Mouse (Mus musculus) spleen, postnatal 10 days (tissue): ENCODE measurements around the gene Plekhd1.

ENCODE experiments used
- DNase-seq, 2 experiments: peaks; one replicate each; pipeline ENCODE4 v3.0.0; 2021 to 2022; ENCODE audit warnings: low spot score in 2 of 2

Plekhd1 gene

DNA sequence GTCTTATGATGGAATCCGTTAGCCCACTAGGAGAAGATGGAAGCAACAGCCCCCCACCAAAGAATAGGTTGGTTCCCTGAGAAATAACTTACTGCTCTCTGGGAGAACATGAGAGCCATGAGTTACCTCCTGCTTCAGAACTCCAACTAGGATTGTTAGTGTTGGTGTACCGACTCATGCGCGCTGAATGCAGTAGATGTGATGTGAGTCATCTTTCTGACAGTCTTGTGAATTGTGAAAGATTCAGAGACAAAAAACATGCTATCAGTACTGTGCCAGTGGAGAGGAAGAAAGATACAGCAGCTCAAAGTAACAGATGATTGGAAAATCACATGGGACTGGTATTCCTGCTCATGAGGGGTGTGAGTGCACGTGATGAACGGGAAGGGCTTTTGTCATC lies 59.2 kb downstream of the Plekhd1 start:
- no peak for DNase-seq

DNA sequence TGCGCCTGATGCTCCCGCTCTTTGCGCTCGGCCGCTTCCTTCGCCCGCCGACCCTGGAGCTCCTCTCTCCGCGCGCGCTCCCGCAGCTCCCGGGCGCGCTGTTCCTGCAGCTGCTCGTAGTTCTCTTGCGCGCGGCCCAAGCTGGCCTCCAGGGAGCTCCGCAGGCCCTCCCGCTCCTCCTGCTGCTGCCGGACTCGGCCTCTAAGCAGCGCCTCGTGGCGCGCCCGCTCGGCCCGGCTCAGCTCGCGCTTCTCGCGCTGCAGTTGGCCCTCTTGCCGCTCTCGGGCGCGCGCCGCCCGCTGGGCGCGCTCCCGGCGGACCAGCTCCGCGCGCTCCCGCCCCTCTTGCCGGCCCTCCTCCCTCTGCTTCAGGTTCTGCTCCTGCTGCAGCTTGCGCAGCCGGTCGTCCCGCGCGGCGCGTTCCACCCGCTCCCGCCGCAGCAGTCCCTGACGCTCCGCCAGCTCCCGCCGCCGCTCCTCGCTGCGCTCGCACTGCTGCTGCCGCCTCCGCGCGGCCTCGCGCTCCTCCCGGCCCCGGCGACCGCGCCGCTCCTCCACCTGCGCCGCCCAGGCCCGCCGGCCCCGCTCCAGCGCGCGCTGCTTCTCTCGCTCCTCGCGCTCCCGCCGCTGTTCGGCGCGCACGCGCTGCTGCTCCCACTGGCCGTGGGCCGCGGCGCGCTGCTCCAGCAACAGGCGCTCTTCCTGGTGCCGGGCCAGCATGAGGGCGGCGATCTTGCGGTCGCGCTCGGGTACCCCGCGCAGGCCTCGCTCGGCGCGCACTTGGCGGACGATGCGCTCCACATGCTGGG lies 65.6 kb downstream of the Plekhd1 start:
- peak; percentile 20 to 32 for DNase-seq

DNA sequence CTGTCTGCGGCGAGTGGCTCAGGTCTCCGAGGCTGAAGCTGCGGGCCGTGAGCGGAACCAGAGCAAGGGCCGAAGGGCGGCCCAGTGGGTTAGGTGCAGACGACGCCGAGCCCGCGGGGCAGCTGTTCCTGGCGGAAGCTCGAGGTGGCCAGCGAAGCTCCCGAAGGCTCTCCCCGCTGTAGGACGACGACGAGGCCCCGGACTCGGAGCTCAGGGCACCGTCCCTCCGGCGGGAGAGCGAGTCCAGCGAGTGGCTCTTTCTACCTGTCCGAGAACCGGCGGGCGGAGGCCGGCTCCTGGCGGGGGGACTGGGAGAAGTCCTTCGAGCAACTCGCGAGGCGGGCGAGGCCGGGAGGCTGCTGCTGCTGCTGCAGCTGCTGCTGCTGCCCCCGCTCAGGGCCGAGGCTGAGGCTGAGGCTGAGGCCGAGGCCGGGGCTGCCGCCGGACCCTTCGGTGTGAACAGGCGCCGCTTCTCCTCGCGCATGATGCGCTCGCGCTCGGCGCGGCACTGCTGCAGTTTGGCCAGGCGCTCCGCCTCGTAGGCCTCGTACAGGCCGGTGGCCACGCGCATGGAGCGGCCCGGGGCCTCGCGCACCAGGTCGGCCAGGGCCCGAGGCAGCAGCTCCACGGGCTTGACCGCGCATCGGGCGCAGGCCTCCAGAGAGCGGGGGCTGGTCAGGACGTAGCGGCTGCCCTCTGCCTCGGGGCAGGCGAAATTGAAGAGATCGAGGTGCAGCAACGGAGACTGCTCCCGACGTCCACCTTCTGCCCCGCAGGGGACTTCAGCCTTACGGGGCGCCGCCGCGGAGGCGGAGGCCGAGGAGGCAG lies 66.4 kb downstream of the Plekhd1 start:
- DNase-seq: peak; percentile 29 to 37

DNA sequence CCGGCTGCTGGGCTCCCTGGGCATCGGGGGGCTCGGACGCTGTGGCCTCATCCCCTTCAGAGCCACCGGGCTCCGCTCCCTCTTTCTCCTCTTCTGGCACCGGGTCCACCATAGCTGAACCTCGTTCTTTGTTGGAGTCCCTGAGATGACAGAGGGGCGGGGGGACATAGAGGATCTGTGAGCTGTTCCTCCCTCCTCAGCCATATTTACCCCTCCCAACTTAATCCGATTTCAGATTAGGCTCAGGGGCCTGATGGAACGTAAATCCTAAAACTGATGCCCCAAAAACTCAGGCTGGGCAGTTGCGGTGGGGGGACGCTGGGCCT lies 67.0 kb downstream of the Plekhd1 start:
- DNase-seq: no peak

DNA sequence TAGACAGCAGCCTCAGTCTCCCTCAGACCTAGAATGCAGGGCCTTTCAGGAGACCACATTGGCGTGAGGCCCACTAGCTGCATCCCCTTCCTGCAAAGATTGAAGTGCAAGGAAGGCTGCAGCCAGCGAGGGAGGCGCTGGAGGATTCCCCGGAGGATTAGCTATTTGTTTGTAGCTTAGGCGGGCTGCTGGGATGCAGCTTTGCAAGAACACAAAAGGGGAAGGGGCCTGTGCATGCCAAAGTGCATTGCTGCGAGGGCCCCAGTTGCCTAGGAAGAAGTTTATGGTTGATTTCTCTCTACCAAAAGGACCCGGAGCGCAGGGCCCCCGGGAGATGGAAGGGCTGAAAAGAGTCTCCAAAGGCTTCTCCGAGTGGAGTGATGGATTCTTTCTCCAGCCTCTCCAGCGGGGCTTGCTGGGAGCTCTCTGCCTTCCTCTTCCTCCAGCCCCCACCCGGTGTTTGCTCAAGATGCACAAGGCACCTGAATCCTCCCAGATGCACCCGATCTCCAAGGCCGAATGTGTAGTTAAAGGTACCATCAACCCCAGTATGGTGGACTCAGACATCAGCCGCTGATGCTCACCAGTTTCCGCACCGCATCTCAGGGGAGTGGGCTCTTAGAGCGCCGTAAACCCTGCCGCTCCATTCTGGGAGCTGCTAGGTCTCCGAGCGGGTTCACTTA lies 67.5 kb downstream of the Plekhd1 start:
- no peak for DNase-seq

DNA sequence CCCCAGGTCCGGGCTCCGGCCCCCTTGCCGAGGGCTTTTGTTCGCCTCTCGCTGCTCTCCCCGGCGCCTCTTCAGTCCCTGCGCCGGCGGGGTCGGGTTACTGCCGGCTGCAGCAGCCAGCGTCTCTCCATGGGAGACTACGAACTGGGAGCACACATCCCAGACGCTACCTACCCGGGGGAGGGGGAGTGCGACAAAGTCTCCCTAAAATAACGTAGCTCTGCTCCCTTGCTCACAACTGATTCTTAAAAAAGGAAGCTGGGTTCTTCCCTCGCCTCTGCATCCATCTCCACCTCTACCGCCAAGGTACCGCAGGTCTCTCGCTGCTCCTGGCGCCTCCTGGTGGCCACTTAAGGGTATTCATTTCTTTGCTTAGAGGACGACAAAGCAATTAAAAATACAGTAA lies 68.0 kb downstream of the Plekhd1 start, which contains the start of gene Ccdc177:
Ccdc177 (minus strand) TSS at position 292 of the 406 bp plus-strand sequence.
- peak; percentile 62 to 88 for DNase-seq

DNA sequence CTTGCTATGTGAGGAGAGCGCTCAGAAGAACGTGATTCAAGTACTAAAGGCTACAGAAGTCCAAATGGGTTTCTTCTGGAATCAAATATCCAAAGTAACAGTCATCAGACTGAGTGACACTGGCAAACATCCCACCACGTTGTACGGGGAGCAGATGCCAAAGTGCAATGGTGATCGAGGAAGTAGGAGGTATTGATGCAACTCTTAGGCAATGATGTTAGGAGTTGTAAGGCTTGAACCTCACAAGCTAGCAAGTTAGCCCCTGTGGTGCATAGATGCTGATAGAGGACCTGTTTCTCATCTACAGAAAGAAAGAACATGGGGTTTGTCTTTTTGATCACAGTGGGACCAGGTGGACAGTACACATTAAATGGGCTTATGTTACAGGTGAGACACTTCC lies 70.6 kb downstream of the Plekhd1 start:
- DNase-seq: no peak

DNA sequence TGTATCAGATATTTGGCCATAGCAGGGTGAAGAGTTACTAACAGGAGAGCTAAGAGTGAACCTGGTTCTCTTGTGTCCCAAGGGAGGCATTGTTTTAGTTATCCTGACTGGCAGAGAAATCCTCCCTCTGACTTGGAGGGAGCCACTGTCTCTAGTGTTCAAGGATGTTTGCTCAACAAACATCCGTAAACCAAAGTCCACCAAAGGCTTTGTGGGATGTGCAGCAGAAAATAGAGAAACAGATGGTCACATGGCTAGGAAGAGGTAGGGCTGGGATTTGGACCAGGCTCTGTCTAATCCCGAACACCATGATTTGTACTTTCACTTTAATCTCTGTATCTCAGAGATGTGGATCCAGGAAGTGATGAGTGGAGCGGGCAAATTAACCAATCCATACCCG lies 71.7 kb downstream of the Plekhd1 start:
- DNase-seq: no peak

DNA sequence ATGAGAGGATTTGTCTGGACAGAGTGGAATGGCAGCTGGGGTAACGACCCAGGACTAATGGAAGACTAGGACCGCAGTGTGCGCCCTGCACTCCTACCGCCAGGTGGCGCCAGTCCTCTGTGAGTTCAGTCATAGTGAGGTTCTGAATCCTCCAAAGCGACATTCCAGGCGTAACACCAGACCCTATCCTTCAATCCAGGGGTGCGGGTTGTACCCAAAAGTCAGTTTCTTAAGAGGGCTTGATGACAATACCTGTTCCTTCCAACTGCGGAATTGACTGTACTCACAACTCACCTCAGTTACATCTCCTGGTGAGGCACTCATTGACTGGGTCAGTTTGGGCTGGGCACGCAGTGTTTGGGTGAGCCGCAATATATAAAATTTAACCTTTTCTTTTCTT lies 77.3 kb downstream of the Plekhd1 start:
- peak; percentile 75 to 85 for DNase-seq
